Mouse (Mus musculus) heart, adult 2 months (tissue): ENCODE data around the gene Nde1. TPM values are rescaled to one million over a fixed set of nuclear protein-coding genes. Genes with fewer than 3 reads are reported as not detected.
"Not testable (repeated sequence)": the region's sequence is repeated elsewhere in the genome, so short reads cannot be mapped to it uniquely, and the experiment has no call there.

Experiments used
- DNase-seq, 2 experiments: peaks; one replicate each; pipeline ENCODE4 v3.0.0; 2021
- H3K27ac ChIP-seq: fragments of 200-600 bp; 2 replicates; pipeline ENCODE4 v1.8.1; 2022
- H3K27me3 ChIP-seq: fragments of 200-500 bp; 2 replicates; pipeline ENCODE4 v1.6.1; 2012; ENCODE audit warnings: mild to moderate bottlenecking, low read length, inconsistent platforms, mixed read lengths; ENCODE audit not compliant: control insufficient read depth, insufficient read depth
- H3K36me3 ChIP-seq: fragments of 200-500 bp; 2 replicates; pipeline ENCODE4 v1.6.1; 2012; ENCODE audit warnings: low read length, inconsistent platforms; ENCODE audit not compliant: control insufficient read depth, insufficient read depth
- H3K4me1 ChIP-seq: fragments of 200-500 bp; 2 replicates; pipeline ENCODE4 v1.6.1; 2011; ENCODE audit warnings: low read length; ENCODE audit not compliant: control insufficient read depth, insufficient read depth
- H3K4me3 ChIP-seq: fragments of 200-600 bp; 2 replicates; pipeline ENCODE4 v1.8.1; 2022
- H3K79me2 ChIP-seq: fragments of 200-500 bp; replicated peaks from 2 replicates; pipeline ENCODE4 v1.6.1; 2012; ENCODE audit warnings: mild to moderate bottlenecking, inconsistent platforms, low read length, moderate library complexity, mixed read lengths; ENCODE audit not compliant: control insufficient read depth, insufficient read depth
- H3K9ac ChIP-seq: fragments of 200-500 bp; 2 replicates; pipeline ENCODE4 v1.6.1; 2012; ENCODE audit warnings: low read depth, mild to moderate bottlenecking, control low read depth, inconsistent platforms, low read length, mixed read lengths
- CTCF ChIP-seq: fragments of 200-600 bp; IDR thresholded peaks from 2 replicates; pipeline ENCODE4 v1.8.1; 2022; ENCODE audit warnings: antibody characterized with exemption, mild to moderate bottlenecking, moderate library complexity
- EP300 ChIP-seq: fragments of 200-500 bp; IDR thresholded peaks from 2 replicates; pipeline ENCODE4 v1.6.1; 2011; ENCODE audit warnings: low read depth, low read length, control low read depth; ENCODE audit not compliant: insufficient read depth
- POLR2A ChIP-seq: fragments of 200-500 bp; IDR thresholded peaks from 2 replicates; pipeline ENCODE4 v1.6.1; 2011; ENCODE audit warnings: mild to moderate bottlenecking, low read depth, low read length, control low read depth; ENCODE audit not compliant: insufficient read depth
- WGBS: fragments of 180-500 bp; shearing (Covaris S2); methylation state at CpG from one replicate; pipeline ENCODE4 v1.1.7; 2018; 5-methylcytosine and 5-hydroxymethylcytosine counted together
- intact Hi-C: fragments of 180-260 bp; cut with DNase I; formaldehyde crosslinking; loops from one replicate; pipeline ENCODE4 v1.15.1; 2025
- polyA plus RNA-seq: library from polyadenylated mRNA; depleted of rRNA; stranded (reverse); fragments of >200 nt; gene quantifications from 2 replicates; pipeline ENCODE4 v1.2.3, GENCODE M21; 2012
- total RNA-seq, 2 experiments: library from RNA; stranded (reverse); gene quantifications; 2 replicates each; pipeline ENCODE4 v1.2.3; 2021

The Nde1 gene
- total and polyA plus RNA-seq, 3 experiments: 28.2 to 31.9 (median 30.0) TPM

DNA sequence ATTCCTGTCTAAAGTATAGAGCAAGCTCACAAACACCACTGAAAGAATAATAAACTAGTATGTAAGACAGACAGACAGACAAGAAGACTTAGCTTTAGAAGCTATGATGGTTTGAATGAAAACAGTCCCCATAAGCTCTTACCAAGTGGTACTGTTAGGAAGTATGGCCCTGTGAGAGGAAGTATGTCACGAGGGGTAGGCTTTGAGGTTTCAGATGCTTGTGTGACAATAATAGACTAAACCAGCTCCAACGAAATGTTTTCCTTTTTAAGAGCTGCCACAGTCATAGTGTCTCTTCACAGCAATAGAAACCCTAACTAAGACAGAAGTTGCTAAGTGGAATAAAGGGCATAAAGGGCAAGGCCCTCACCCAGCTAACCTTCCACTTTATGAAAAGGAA, 28.1 kb upstream of the Nde1 start:
- DNase-seq: no peak
- Histone ChIP-seq H3K79me2 (no peaks in the 10 kb centered on the region), H3K9ac (no peak overlapping the region), H3K27me3 (no peaks in the 10 kb centered on the region), H3K36me3 (peaks cover 4% of the 10 kb centered on the region), H3K27ac (no peak overlapping the region), H3K4me3 (no peak overlapping the region), H3K4me1 (no peaks in the 10 kb centered on the region)
- intact Hi-C loops: no loop called here
- 69% methylated on average over 2 of the region's 2 CpGs for WGBS
- TF ChIP-seq POLR2A (no peak), CTCF (no peak), EP300 (no peak)

DNA sequence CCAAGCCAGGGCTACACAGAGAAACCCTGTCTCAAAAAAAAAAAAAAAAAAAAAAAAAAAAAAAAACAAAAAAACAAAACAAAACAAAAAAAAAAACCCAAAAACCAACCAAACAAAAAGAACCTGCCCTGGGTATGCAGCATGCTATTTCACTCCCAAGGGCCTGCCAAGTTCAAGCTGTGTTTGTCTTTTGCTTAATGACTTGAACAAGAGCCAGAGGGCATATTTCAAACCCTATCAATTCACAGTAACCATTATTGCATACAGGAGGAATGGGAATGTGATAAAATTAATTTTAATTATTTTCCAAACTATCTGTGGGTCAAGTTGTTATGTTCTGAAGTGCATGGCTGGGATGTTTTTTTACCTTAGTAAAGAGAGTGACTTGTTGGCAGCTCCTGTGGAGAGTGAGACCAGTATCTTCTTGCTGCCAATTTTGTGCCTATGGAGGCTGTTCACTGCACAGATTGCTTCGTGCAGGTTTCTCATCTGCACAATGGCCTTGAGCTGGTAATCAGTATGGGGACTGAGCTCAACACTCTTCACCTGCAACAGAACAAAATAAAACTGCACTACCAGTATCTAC, 25.0 kb upstream of the Nde1 start:
- TF ChIP-seq CTCF (no peak), POLR2A (no peak), EP300 (no peak)
- intact Hi-C loops: no loop called here
- no peaks in the 10 kb centered on the region for H3K4me1 ChIP-seq
- H3K4me3 ChIP-seq: no peak overlapping the region
- H3K36me3 ChIP-seq: peaks cover 4% of the 10 kb centered on the region
- H3K27ac ChIP-seq: no peak overlapping the region
- H3K27me3 ChIP-seq: no peaks in the 10 kb centered on the region
- H3K9ac ChIP-seq: no peak overlapping the region
- no peak for DNase-seq
- H3K79me2 ChIP-seq: no peaks in the 10 kb centered on the region
- 67% methylated on average over 1 of the region's 1 CpGs for WGBS

DNA sequence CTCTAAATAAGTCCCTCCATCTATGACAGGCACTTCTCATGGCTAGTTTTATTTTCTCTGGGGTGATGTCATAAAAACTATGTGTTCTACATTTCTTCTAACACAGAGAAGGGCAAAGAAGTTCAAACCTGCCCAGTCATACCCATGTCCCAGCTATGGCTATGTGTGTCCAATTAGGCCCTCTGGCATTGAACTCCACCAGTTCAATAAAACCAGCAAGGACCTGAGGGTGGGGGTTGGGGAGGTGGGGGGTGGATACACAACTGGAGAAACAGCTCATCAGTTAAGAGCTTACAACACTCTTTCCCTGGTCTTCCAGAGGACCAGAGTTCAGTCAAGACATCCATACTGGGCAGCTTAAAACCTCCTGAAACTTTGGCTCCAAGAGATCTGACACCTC, 24.0 kb upstream of the Nde1 start:
- Histone ChIP-seq H3K27me3 (no peaks in the 10 kb centered on the region), H3K36me3 (peaks cover 4% of the 10 kb centered on the region), H3K79me2 (no peaks in the 10 kb centered on the region), H3K27ac (no peak overlapping the region), H3K4me3 (no peak overlapping the region), H3K9ac (no peak overlapping the region), H3K4me1 (no peaks in the 10 kb centered on the region)
- DNase-seq: no peak
- no peak for TF ChIP-seq CTCF
- TF ChIP-seq POLR2A: no peak
- intact Hi-C loops: no loop called here

DNA sequence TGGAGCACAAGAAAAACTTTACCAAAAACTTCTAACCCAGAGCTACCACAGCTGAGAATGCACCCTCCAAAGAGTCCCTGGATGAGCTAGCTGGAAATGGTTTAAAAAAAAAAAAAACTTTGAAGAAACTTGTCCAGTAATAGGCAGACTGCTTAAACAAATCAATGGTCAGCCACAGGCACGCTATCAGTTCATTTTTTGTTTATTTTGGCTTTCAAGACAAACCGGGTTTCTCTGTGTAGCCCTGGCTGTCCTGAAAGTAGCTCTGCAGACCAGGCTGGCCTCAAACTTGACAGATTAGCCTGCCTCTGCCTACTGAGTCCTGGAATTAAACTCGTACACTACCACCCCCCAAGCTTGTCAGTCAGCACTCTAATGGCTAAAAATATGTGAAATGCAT, 19.8 kb upstream of the Nde1 start:
- no peak for DNase-seq
- no peaks in the 10 kb centered on the region for H3K4me1 ChIP-seq
- H3K27me3 ChIP-seq: no peaks in the 10 kb centered on the region
- no peak overlapping the region for H3K4me3 ChIP-seq
- intact Hi-C loops: no loop called here
- H3K79me2 ChIP-seq: no peaks in the 10 kb centered on the region
- H3K36me3 ChIP-seq: no peaks in the 10 kb centered on the region; the same call in 1 of the 2 replicates
- H3K9ac ChIP-seq: no peak overlapping the region
- no peak for TF ChIP-seq CTCF
- no peak for TF ChIP-seq POLR2A
- no peak for TF ChIP-seq EP300
- 67% methylated on average over 3 of the region's 3 CpGs for WGBS
- no peak overlapping the region for H3K27ac ChIP-seq

DNA sequence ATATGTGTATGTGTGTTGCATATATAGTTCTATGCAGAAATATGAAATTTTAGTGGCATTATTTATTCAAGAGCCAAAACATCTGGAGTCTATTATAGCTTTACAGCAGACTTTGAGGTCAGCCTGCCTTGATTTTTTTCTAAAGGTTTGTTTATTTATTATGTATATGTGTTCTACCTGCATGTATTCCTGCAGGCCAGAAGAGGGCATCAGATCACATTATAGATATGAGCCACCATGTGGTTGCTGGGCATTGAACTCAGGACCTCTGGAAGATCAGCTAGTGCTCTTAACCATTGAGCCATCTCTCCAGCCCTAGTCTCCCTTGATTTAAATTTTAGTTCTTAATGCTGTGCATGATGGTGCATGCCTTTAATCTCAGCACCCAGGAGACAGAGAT, 15.4 kb upstream of the Nde1 start:
- Histone ChIP-seq H3K4me3 (no peak overlapping the region), H3K9ac (no peak overlapping the region), H3K27me3 (no peaks in the 10 kb centered on the region), H3K79me2 (no peaks in the 10 kb centered on the region), H3K27ac (no peak overlapping the region), H3K4me1 (no peaks in the 10 kb centered on the region), H3K36me3 (peaks cover 3% of the 10 kb centered on the region)
- DNase-seq: no peak
- TF ChIP-seq CTCF (peak; percentile 58), EP300 (no peak)
- intact Hi-C loops: loop anchor here (5.0 kb wide), 1 partner anchor 50 kb away; no protein-coding TSS in a partner anchor

DNA sequence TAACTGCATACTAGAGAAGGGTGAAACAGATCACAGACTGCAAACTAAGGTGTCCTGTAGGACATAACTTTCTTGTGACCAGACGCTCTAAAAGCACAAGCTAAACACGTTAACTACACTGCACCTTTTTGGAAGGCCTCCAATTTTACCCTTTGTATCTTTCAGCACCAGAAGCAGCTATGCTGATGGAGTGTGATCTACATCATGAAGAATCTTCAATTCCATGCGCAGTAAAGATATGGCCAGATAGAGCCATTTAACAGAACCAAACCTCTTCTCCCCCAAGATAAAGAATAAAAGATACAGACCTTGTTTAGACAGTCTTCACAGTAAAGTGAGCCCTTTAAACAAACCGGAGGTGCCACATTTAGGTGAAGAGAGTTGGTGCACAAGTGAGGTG, 11.4 kb upstream of the Nde1 start:
- 73% methylated on average over 4 of the region's 4 CpGs for WGBS
- no peaks in the 10 kb centered on the region for H3K27me3 ChIP-seq
- intact Hi-C loops: loop anchor here (10.0 kb wide), 1 partner anchor 327 kb away; no protein-coding TSS in a partner anchor
- H3K4me1 ChIP-seq: no peaks in the 10 kb centered on the region
- no peak for DNase-seq
- H3K36me3 ChIP-seq: peaks cover 3% of the 10 kb centered on the region
- H3K4me3 ChIP-seq: no peak overlapping the region
- H3K9ac ChIP-seq: no peak overlapping the region
- H3K27ac ChIP-seq: no peak overlapping the region
- peaks cover 5% of the 10 kb centered on the region; the same call in 1 of the 2 replicates for H3K79me2 ChIP-seq
- no peak for TF ChIP-seq POLR2A
- no peak for TF ChIP-seq EP300
- no peak for TF ChIP-seq CTCF

DNA sequence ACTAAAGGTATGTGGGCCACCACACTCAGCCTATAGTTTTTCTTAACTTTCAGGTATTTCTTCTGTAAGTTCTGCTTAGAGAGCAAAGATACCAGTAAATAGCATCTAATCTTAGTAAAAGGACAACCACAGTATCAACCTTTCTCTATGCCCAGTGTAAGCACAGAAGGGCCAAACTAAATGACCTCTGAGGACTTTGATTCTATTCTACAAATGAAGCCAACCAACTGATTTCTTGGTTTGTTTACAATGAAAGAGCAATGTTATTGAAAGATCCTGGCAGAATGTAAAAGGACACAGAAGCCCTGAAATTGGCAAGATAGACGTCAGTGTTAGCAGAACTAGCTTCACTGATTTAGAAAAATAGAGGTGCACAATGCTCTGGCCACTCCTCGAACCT, 7.4 kb upstream of the Nde1 start:
- H3K36me3 ChIP-seq, DNase-seq, H3K4me3 ChIP-seq, H3K27ac ChIP-seq, H3K27me3 ChIP-seq, H3K4me1 ChIP-seq, H3K9ac ChIP-seq, H3K79me2 ChIP-seq: not testable (repeated sequence)
- intact Hi-C loops: loop anchor here (10.0 kb wide), 1 partner anchor 331 kb away; no protein-coding TSS in a partner anchor
- WGBS: 46% methylated on average over 1 of the region's 2 CpGs
